Mouse (Mus musculus): Measurements from ENCODE around the gene Nrn1.

- TF ChIP-seq CTCF (IDR thresholded peaks at IDR 0.05; ENCODE audit: low read depth) (no peak), EP300 (IDR thresholded peaks at IDR 0.05; ENCODE audit: low read depth) (no peak)
Observed at GRCm38 (mm10) chr13:36683581-36683980, 51.4 kb downstream of the Nrn1 start.

Measured in liver, postnatal 0 days (tissue).